Mouse (Mus musculus): ENCODE results near the gene Stx8. TPM values are rescaled to one million over a fixed set of nuclear protein-coding genes. Genes with fewer than 3 reads are reported as not detected.

Gene Stx8
- 63.5 and 64.2 TPM in 2 replicates for polyA plus RNA-seq (2015; fragmentation: Nextera tagmentation; extraction: Ambion mirVana)

GRCm38 (mm10) chr11:67965905-67966878 is at the start of gene Stx8:
Gene Stx8, plus strand, starts transcription at chr11:67966193.
- peaks cover 5% of the 10 kb centered on the region; the same call in 1 of the 2 replicates for H3K4me1 ChIP-seq (ENCODE audit: control insufficient read depth, insufficient read depth, low read length)
- no peaks in the 10 kb centered on the region for H3K9me3 ChIP-seq (ENCODE audit: control insufficient read depth, low read length)
- H3K4me2 ChIP-seq (ENCODE audit: low read depth, low read length): peak within 1 kb of the TSS; percentile 62
- peak within 1 kb of the TSS; percentile 91 for H3K9ac ChIP-seq (ENCODE audit: low read depth, low read length)
- peak within 1 kb of the TSS; percentile 6; the same call in 1 of the 2 replicates for H3K27ac ChIP-seq (ENCODE audit: low read length)
- H3K27me3 ChIP-seq (replicated peaks; ENCODE audit: control insufficient read depth, insufficient read depth, low read length): no peaks in the 10 kb centered on the region
- peak; percentile 87 for ATAC-seq
- under 1% methylated on average over 28 of the region's 28 CpGs for WGBS
- no peaks in the 10 kb centered on the region for H3K36me3 ChIP-seq (ENCODE audit: control insufficient read depth, insufficient read depth, low read length)
- peak within 1 kb of the TSS; percentile 86 for H3K4me3 ChIP-seq (ENCODE audit: low read length)

- 75% methylated on average over 3 of the region's 3 CpGs for WGBS
- Histone ChIP-seq H3K4me2 (ENCODE audit: low read depth, low read length) (no peak overlapping the region), H3K4me1 (ENCODE audit: control insufficient read depth, insufficient read depth, low read length) (0 out of 2 replicates have a peak, but pooled peaks cover 8% of the 10 kb centered on the region), H3K27me3 (replicated peaks; ENCODE audit: control insufficient read depth, insufficient read depth, low read length) (0 out of 2 replicates have a peak, but pooled peaks cover 2% of the 10 kb centered on the region), H3K9ac (ENCODE audit: low read depth, low read length) (no peak overlapping the region), H3K9me3 (ENCODE audit: control insufficient read depth, low read length) (no peaks in the 10 kb centered on the region), H3K4me3 (ENCODE audit: low read length) (no peak overlapping the region), H3K36me3 (ENCODE audit: control insufficient read depth, insufficient read depth, low read length) (no peaks in the 10 kb centered on the region; the same call in 1 of the 2 replicates), H3K27ac (ENCODE audit: low read length) (no peak overlapping the region)
- no peak for ATAC-seq
Measured at GRCm38 (mm10) chr11:67917126-67917525, 48.9 kb upstream of the Stx8 start.

GRCm38 (mm10) chr11:67919593-67919992 is 46.4 kb upstream of the Stx8 start:
- Histone ChIP-seq H3K9ac (ENCODE audit: low read depth, low read length) (no peak overlapping the region), H3K4me1 (ENCODE audit: control insufficient read depth, insufficient read depth, low read length) (0 out of 2 replicates have a peak, but pooled peaks cover 5% of the 10 kb centered on the region), H3K4me3 (ENCODE audit: low read length) (no peak overlapping the region), H3K27me3 (replicated peaks; ENCODE audit: control insufficient read depth, insufficient read depth, low read length) (0 out of 2 replicates have a peak, but pooled peaks cover 2% of the 10 kb centered on the region), H3K27ac (ENCODE audit: low read length) (no peak overlapping the region), H3K4me2 (ENCODE audit: low read depth, low read length) (peak overlapping the region; percentile 96; the same call in 1 of the 2 replicates), H3K9me3 (ENCODE audit: control insufficient read depth, low read length) (no peaks in the 10 kb centered on the region), H3K36me3 (ENCODE audit: control insufficient read depth, insufficient read depth, low read length) (no peaks in the 10 kb centered on the region)
- WGBS: 58% methylated on average over 5 of the region's 5 CpGs
- ATAC-seq: no peak

GRCm38 (mm10) chr11:67920226-67920960 is 45.6 kb upstream of the Stx8 start:
- ATAC-seq: no peak
- H3K36me3 ChIP-seq (ENCODE audit: control insufficient read depth, insufficient read depth, low read length): no peaks in the 10 kb centered on the region
- peak overlapping the region; percentile 96 for H3K4me2 ChIP-seq (ENCODE audit: low read depth, low read length)
- H3K9me3 ChIP-seq (ENCODE audit: control insufficient read depth, low read length): no peaks in the 10 kb centered on the region
- no peaks in the 10 kb centered on the region for H3K4me1 ChIP-seq (ENCODE audit: control insufficient read depth, insufficient read depth, low read length)
- H3K27ac ChIP-seq (ENCODE audit: low read length): no peak overlapping the region
- 39% methylated on average over 9 of the region's 9 CpGs for WGBS
- 0 out of 2 replicates have a peak overlapping the region, but pooled peaks have one; percentile 78 for H3K9ac ChIP-seq (ENCODE audit: low read depth, low read length)
- H3K4me3 ChIP-seq (ENCODE audit: low read length): peak overlapping the region; percentile 79
- 0 out of 2 replicates have a peak, but pooled peaks cover 2% of the 10 kb centered on the region for H3K27me3 ChIP-seq (replicated peaks; ENCODE audit: control insufficient read depth, insufficient read depth, low read length)

- peak overlapping the region; percentile 78 for H3K9ac ChIP-seq (ENCODE audit: low read depth, low read length)
- peak overlapping the region; percentile 98 for H3K27ac ChIP-seq (ENCODE audit: low read length)
- peak overlapping the region; percentile 79 for H3K4me3 ChIP-seq (ENCODE audit: low read length)
- peak overlapping the region; percentile 96 for H3K4me2 ChIP-seq (ENCODE audit: low read depth, low read length)
- no peaks in the 10 kb centered on the region for H3K9me3 ChIP-seq (ENCODE audit: control insufficient read depth, low read length)
- peak; percentile 34 for ATAC-seq
- 3% methylated on average over 47 of the region's 47 CpGs for WGBS
- peaks cover 6% of the 10 kb centered on the region; the same call in 1 of the 2 replicates for H3K4me1 ChIP-seq (ENCODE audit: control insufficient read depth, insufficient read depth, low read length)
- 0 out of 2 replicates have a peak, but pooled peaks cover 2% of the 10 kb centered on the region for H3K27me3 ChIP-seq (replicated peaks; ENCODE audit: control insufficient read depth, insufficient read depth, low read length)
- no peaks in the 10 kb centered on the region for H3K36me3 ChIP-seq (ENCODE audit: control insufficient read depth, insufficient read depth, low read length)
Measured at GRCm38 (mm10) chr11:67921091-67921826, 44.7 kb upstream of the Stx8 start.

- Histone ChIP-seq H3K4me1 (ENCODE audit: control insufficient read depth, insufficient read depth, low read length) (peaks cover 9% of the 10 kb centered on the region; the same call in 1 of the 2 replicates), H3K4me2 (ENCODE audit: low read depth, low read length) (peak within 1 kb of the TSS; percentile 96), H3K9ac (ENCODE audit: low read depth, low read length) (peak within 1 kb of the TSS; percentile 78), H3K27ac (ENCODE audit: low read length) (peak within 1 kb of the TSS; percentile 98), H3K9me3 (ENCODE audit: control insufficient read depth, low read length) (no peaks in the 10 kb centered on the region), H3K36me3 (ENCODE audit: control insufficient read depth, insufficient read depth, low read length) (no peaks in the 10 kb centered on the region), H3K4me3 (ENCODE audit: low read length) (peak within 1 kb of the TSS; percentile 79), H3K27me3 (replicated peaks; ENCODE audit: control insufficient read depth, insufficient read depth, low read length) (0 out of 2 replicates have a peak, but pooled peaks cover 2% of the 10 kb centered on the region)
- ATAC-seq: peak; percentile 88
- WGBS: under 1% methylated on average over 68 of the region's 80 CpGs
Measured at GRCm38 (mm10) chr11:67921827-67922754, 43.9 kb upstream of the Stx8 start, which contains the start of gene Usp43. Gene Usp43, minus strand, starts transcription at chr11:67922153.

GRCm38 (mm10) chr11:67922755-67923125 is 43.3 kb upstream of the Stx8 start:
- Histone ChIP-seq H3K27ac (ENCODE audit: low read length) (peak overlapping the region; percentile 98), H3K27me3 (replicated peaks; ENCODE audit: control insufficient read depth, insufficient read depth, low read length) (0 out of 2 replicates have a peak, but pooled peaks cover 2% of the 10 kb centered on the region), H3K4me1 (ENCODE audit: control insufficient read depth, insufficient read depth, low read length) (peaks cover 9% of the 10 kb centered on the region; the same call in 1 of the 2 replicates), H3K9ac (ENCODE audit: low read depth, low read length) (peak overlapping the region; percentile 78), H3K36me3 (ENCODE audit: control insufficient read depth, insufficient read depth, low read length) (no peaks in the 10 kb centered on the region), H3K4me2 (ENCODE audit: low read depth, low read length) (peak overlapping the region; percentile 96), H3K9me3 (ENCODE audit: control insufficient read depth, low read length) (no peaks in the 10 kb centered on the region), H3K4me3 (ENCODE audit: low read length) (peak overlapping the region; percentile 79)
- peak; percentile 82 for ATAC-seq
- under 1% methylated on average over 12 of the region's 12 CpGs for WGBS

GRCm38 (mm10) chr11:67923720-67924119 is 42.3 kb upstream of the Stx8 start:
- WGBS: 86% methylated on average over 5 of the region's 5 CpGs
- peak overlapping the region; percentile 79 for H3K4me3 ChIP-seq (ENCODE audit: low read length)

More at GRCm38 (mm10) chr11:67923720-67924119, 42.3 kb upstream of the Stx8 start:
- no peak for ATAC-seq
- H3K4me1 ChIP-seq (ENCODE audit: control insufficient read depth, insufficient read depth, low read length): peaks cover 9% of the 10 kb centered on the region; the same call in 1 of the 2 replicates
- no peaks in the 10 kb centered on the region for H3K36me3 ChIP-seq (ENCODE audit: control insufficient read depth, insufficient read depth, low read length)
- H3K9ac ChIP-seq (ENCODE audit: low read depth, low read length): no peak overlapping the region
- H3K27ac ChIP-seq (ENCODE audit: low read length): peak overlapping the region; percentile 86
- H3K4me2 ChIP-seq (ENCODE audit: low read depth, low read length): peak overlapping the region; percentile 96
- H3K9me3 ChIP-seq (ENCODE audit: control insufficient read depth, low read length): no peaks in the 10 kb centered on the region
- 0 out of 2 replicates have a peak, but pooled peaks cover 2% of the 10 kb centered on the region for H3K27me3 ChIP-seq (replicated peaks; ENCODE audit: control insufficient read depth, insufficient read depth, low read length)

Measured in intestine, embryonic 16.5 days (tissue).